Mouse (Mus musculus): Measurements from ENCODE around the gene Gstk1.

Gstk1 gene

DNA sequence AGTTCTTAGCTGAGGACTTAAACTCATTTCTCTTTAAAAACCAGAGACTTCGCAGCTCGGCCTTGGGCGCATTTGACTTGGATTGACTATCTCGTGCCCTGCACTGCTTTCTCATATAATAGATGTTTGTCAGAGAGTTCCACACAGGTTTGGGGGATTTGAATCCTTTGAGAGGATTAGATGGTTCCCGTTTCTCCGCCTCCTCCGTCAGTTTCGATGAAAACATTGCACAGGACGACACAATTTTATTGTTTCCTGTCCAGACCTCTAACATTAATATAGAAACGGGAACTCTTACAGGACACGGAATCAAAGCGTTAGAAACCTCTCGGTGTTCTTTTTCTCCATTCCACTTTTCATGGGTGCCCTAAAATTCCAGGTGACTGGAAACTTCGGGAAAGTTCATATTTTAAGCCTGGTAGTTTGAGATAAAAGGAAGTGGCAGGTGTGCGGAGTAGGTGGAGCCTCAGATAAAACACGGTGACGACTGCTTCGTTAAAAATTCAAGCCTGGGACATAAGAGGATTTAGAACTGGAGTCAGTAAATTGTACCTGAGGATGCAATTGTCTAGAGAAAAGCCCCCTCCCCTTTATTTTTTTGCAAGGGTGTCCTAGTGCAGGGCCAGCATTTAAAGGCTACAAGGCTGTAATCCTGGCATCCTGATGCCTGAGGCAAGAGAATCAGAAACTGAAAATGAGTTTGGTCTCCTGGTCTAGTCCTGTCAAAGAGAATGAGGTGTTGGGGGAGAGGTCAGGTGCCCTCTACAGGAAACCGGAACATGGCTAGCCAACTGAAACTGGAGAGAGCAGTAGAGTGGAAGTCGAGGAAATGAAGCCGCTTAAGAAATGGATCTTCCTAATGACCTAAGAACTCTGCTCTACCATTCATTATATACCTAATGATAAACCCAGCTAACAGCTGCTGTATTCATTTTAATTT lies 19.9 kb downstream of the Gstk1 start:
- DNase-seq (ENCODE audit: low read depth, low spot score), result no peak

DNA sequence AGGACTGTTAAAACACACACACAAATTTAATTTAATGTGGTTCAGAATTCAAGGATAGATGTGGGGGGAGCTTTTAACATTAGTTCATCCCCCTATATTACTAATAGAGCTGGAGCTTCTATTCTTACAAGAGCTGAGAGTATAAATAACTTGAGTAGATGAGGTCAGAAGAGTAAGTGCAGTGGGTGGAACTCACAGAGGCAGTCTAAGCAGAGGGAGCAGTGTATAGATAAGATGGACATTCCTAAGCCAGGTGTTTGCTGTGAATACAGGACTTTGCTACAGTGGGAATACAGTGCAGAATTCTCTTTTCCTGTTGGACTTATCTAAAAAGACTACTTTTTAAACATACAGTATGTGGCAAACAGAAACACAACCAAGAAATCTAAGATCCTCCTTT lies 25.1 kb downstream of the Gstk1 start:
- no peak for DNase-seq (ENCODE audit: low read depth, low spot score)

DNA sequence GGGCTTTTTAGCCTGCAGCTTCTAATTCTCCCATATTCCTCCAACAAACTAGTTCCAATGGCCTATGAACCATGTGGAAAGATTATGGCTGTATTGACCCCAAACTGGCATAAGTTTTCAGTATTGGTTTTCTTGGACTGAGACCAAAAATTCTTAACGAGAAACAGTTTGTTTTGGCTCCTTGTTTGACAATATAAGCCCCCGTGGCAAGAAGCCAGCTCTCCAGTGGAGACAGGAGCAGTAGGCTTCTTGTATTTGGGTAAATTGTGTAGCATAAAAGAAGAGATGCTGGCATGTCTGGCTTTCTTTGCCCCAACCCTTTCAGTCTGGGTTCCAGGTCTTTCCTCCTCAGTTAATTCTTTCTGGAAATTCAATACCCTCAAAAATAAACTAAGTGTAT lies 30.4 kb downstream of the Gstk1 start:
- no peak for DNase-seq (ENCODE audit: low read depth, low spot score)

DNA sequence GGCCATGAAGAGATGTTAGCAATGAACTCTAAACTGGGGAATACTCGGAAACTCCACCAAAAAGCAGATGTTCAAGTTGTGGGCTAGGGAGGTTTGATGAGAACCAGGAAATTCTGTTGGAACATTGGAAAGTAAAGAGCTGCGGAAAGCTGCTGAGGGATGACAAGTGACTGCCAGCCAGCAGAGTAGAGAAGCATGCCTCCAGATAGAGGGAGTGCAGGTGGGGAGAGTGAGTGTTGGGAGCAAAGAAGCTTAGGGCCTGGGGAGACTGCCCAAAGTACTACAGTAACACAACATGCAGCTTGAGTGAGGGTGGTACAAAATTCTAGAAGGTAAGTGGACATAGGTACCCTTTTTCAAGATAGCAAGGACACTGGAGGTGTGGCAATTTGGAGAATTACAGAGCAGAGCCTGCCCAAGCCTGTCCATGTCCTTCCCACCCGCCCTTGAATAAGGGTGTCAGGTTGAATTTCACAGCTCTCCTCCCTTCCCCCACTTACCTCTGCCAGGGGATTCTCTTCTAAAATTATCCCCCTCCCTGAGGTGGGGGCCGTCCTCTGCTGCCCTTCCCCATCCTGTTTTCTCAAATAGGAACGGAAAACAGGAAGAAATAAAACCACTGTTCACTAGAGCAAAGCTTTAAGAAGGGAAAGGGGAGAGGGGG lies 37.3 kb downstream of the Gstk1 start:
- no peak for DNase-seq (ENCODE audit: low read depth, low spot score)

DNA sequence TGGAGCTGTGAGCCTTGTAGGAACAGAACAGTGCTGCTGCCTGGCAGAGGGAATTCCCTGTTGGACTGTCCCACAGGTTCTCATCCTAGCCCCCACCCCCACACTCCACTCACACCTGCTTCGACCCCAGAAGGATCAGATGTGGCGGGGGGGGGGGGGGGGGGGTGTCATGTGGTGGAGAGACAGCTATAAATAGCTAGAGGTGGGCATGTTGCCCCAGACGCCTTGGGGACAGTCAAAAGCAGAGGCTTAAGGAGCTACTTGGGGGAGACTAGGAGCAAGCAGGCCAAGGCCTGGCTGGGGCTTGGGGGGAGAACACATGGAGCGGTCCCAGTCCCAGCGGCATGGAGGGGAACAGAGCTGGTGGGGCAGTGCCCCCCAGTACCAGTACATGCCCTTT lies 40.7 kb downstream of the Gstk1 start, which contains the start of gene Clcn1:
Gene Clcn1 (plus strand): TSS at position 238 of the 400 bp plus-strand sequence.
- DNase-seq (ENCODE audit: low read depth, low spot score), result no peak

DNA sequence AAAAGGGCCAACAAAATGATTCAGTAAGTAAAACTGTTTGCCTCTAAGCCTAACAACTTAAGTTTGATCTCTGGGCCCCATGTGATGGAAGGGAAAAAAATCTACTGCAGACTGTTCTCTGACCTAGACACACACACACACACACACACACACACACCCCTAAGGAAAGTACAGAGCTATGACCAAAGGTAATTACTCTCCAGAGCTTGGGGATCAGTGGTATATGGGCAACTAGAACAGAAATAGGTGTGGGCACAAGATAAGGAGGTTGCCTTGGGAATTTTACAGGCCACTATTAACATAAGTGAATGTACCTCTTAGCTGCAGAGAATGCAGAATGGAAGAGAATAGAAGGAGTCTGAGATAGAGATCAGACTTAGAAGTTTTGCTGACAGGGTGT lies 41.8 kb downstream of the Gstk1 start:
- no peak for DNase-seq (ENCODE audit: low read depth, low spot score)

DNA sequence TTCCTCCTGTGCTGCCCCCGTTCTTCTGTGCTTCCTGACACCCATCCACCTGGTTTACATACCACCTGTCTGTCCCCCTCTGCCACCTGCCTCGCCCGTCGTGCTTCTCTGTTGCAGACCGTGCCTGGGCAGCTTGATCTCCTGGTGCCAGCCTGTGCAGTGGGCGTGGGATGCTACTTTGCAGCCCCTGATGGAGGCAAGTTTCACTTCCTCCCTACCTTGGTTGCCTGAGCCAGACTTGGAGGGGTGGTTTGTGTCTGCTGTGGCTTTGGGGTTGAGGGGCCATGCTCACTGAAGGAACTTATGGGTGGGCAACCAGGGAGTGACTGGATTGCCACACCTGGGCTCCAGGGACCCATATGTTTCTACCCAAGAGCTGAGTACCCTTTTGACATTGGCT lies 47.6 kb downstream of the Gstk1 start:
- no peak for DNase-seq (ENCODE audit: low read depth, low spot score)

DNA sequence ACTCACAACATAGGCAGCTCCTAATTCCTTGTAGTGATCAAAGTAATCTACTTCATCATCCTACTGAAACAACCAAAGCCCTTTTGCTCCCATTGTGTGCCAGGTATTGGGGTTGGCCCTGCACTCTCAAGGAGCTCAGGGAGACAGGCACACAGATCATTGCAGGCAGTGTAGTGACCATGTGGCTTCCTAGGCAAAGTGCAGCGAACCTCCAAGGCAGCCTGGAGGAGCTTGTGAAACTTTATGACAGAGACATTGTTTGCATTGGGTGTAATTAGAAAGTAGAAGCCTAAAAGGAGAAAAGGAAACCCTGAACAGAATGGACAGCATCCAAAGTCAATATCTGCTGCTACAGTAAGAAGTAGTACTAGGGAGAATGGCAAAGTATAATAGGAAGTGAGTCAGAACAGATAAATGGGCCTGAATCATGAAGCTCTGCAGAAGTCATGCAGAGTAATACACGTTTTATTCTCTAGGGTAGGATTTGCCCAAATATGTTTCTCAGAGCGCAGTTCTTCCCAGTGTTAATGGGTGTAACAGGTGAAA lies 49.9 kb downstream of the Gstk1 start:
- no peak for DNase-seq (ENCODE audit: low read depth, low spot score)

DNA sequence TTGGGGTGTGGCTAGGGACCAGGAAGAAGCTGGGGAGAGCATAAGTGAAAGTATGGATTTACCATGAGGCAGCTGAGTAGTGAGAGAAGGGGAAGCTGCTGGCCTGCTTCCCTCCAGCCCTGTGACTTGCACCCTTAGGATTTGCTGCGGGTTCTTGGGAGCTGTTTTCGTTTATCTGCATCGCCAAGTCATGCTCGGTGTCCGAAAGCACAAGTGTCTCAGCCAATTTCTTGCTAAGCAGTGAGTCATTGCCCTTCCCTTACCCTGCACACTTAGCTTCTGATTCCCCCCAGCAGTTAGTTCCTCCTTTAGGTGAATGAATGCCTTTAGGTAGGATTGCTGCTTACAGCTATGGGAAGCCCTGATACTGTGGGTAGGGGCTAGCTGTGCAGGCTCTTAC lies 53.6 kb downstream of the Gstk1 start:
- no peak for DNase-seq (ENCODE audit: low read depth, low spot score)
